Mouse (Mus musculus): ENCODE data around the gene Sumo2. TPM values are rescaled to one million over a fixed set of nuclear protein-coding genes. Genes with fewer than 3 reads are reported as not detected.
A peak's percentile ranks its signal among the peaks of the same experiment; 100 is the strongest.

Sumo2 gene
- total and polyA plus RNA-seq, 3 experiments, result 556 to 653 TPM; not detected in 1

DNA sequence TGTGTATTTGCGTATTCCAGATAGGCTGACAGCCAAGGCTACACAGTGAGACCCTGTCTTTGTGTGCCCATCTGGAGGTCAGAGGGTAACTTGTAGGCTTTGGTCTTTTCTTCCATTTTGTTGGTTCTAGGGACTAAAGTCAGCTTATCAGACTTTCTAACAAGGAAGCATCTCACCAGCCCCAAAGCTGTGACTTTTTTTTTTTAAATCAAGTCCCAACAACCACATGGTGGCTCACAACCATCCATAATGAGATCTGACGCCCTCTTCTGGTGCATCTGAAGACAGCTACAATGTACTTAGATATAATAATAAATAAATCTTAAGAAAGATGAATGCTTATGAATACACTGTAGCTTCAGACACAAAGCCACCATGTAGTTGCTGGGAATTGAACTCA, 2.0 kb upstream of the Sumo2 start:
- peak; percentile 76 for DNase-seq (ENCODE audit: low read depth, low spot score)
- H3K36me3 ChIP-seq (ENCODE audit: control insufficient read depth in 1 of 2, insufficient read depth in 2 of 2, low read length in 2 of 2), result peaks cover 15 to 26% of the 10 kb centered on the region in 2 experiments

DNA sequence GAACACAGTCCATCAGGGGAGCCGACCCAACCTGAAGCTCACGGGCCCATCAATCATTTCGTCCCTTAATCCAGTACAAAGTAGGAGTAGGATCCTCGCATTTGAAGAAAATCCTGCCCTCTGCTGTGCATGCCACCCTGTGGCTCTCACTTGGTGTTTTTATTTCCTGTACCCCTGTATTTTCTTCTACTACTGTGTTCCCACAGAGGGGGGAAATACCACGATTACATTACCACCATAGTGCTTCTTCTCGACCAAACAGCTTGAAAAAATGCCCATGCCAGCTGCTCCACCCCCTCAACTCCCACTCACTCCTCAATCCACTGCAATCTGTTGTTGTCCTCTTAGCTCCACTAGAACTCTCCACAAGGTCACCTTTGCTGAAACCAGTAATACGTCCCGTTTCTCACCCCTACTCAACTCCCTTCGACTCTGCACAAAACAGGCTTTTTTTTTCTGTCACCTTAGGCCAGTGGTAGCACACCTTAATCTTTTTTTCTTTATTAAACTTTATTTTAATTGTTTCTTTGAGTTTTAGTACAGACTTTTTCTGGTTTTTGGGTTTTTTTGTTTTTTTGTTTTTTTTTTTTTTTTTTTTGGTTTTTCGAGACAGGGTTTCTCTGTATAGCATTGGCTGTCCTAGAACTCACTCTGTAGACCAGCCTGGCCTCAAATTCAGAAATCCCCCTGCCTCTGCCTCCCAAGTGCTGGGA, 936 bp upstream of the Sumo2 start:
- Histone ChIP-seq H3K9ac (ENCODE audit: control insufficient read depth, low read depth, low read length, poor library complexity, severe bottlenecking) (peak overlapping the region; percentile 80), H3K4me1 (ENCODE audit: control insufficient read depth in 1 of 2, insufficient read depth in 2 of 2, low read length in 2 of 2) (peaks cover 9 to 27% of the 10 kb centered on the region in 2 experiments), H3K27me3 (ENCODE audit: control insufficient read depth in 1 of 2, insufficient read depth in 2 of 2, low read length in 2 of 2) (peaks cover 0 to under 1% of the 10 kb centered on the region in 2 experiments; a peak in 2 of 4 replicates), H3K36me3 (ENCODE audit: control insufficient read depth in 1 of 2, insufficient read depth in 2 of 2, low read length in 2 of 2) (peaks cover 26 to 37% of the 10 kb centered on the region in 2 experiments), H3K27ac (ENCODE audit: control insufficient read depth, low read depth, low read length) (peak overlapping the region; percentile 92), H3K9me3 (replicated peaks; ENCODE audit: insufficient read depth, low read length) (no peaks in the 10 kb centered on the region), H3K79me2 (ENCODE audit: control insufficient read depth, insufficient read depth, low read length, poor library complexity) (peaks cover 40% of the 10 kb centered on the region), H3K4me3 (ENCODE audit: control insufficient read depth in 1 of 2, insufficient read depth in 1 of 2, low read depth in 2 of 2, low read length in 2 of 2) (peak overlapping the region; percentile 51 to 62)
- TF ChIP-seq BHLHE40 (IDR thresholded peaks at IDR 0.05; ENCODE audit: borderline replicate concordance, low read depth, low read length) (no peak), TBP (IDR thresholded peaks at IDR 0.05; ENCODE audit: low read depth, low read length) (peak; percentile 11; the same call in 1 of the 2 replicates), ZNF384 (IDR thresholded peaks at IDR 0.05; ENCODE audit: low read depth, low read length) (peak; percentile 84), SIN3A (IDR thresholded peaks at IDR 0.05; ENCODE audit: low read length) (no peak), POLR2A (IDR thresholded peaks at IDR 0.05; ENCODE audit: control insufficient read depth in 1 of 2, insufficient read depth in 1 of 2, low read depth in 1 of 2, low read length in 2 of 2, poor library complexity in 1 of 2) (no peak), CTCF (IDR thresholded peaks at IDR 0.05 in 2 of 3, conservative IDR thresholded peaks at IDR 0.05 in 1 of 3; ENCODE audit: control insufficient read depth in 1 of 3, insufficient read depth in 1 of 3, low read depth in 2 of 3, low read length in 3 of 3, poor library complexity in 1 of 3, severe bottlenecking in 1 of 3) (peak in 1 of 3 experiments; percentile 7; a peak in 1 of 6 replicates)
- DNase-seq (ENCODE audit: low read depth, low spot score), result peak; percentile 77

More for the DNA sequence above, 2.0 kb upstream of the Sumo2 start:
- Histone ChIP-seq H3K9me3 (replicated peaks; ENCODE audit: insufficient read depth, low read length) (no peaks in the 10 kb centered on the region), H3K9ac (ENCODE audit: control insufficient read depth, low read depth, low read length, poor library complexity, severe bottlenecking) (no peak overlapping the region), H3K27me3 (ENCODE audit: control insufficient read depth in 1 of 2, insufficient read depth in 2 of 2, low read length in 2 of 2) (peaks cover 0 to 2% of the 10 kb centered on the region in 2 experiments; a peak in 2 of 4 replicates), H3K4me3 (ENCODE audit: control insufficient read depth in 1 of 2, insufficient read depth in 1 of 2, low read depth in 2 of 2, low read length in 2 of 2) (no peak overlapping the region), H3K27ac (ENCODE audit: control insufficient read depth, low read depth, low read length) (no peak overlapping the region), H3K79me2 (ENCODE audit: control insufficient read depth, insufficient read depth, low read length, poor library complexity) (peaks cover 30% of the 10 kb centered on the region), H3K4me1 (ENCODE audit: control insufficient read depth in 1 of 2, insufficient read depth in 2 of 2, low read length in 2 of 2) (peaks cover 9 to 20% of the 10 kb centered on the region in 2 experiments)
- TF ChIP-seq MXI1 (IDR thresholded peaks at IDR 0.05; ENCODE audit: low read depth, low read length), result peak; percentile 78
- TF ChIP-seq MYB (IDR thresholded peaks at IDR 0.05; ENCODE audit: low read depth, low read length), result no peak
- TF ChIP-seq ELF1 (IDR thresholded peaks at IDR 0.05; ENCODE audit: low read depth, low read length), result 0 out of 2 replicates have a peak, but pooled peaks have one; percentile 53
- peak; percentile 44 for TF ChIP-seq RAD21 (IDR thresholded peaks at IDR 0.05; ENCODE audit: low read depth, low read length)
- no peak for TF ChIP-seq NELFE (IDR thresholded peaks at IDR 0.05; ENCODE audit: low read depth, low read length)
- no peak for TF ChIP-seq E2F4 (IDR thresholded peaks at IDR 0.05; ENCODE audit: borderline replicate concordance, low read depth, low read length)
- no peak for TF ChIP-seq USF1 (IDR thresholded peaks at IDR 0.05; ENCODE audit: low read depth, low read length)
- TF ChIP-seq MYC (IDR thresholded peaks at IDR 0.05; ENCODE audit: low read depth, low read length), result peak; percentile 95
- TF ChIP-seq SIN3A (IDR thresholded peaks at IDR 0.05; ENCODE audit: low read length), result peak; percentile 75; the same call in 1 of the 2 replicates
- TF ChIP-seq TCF12 (IDR thresholded peaks at IDR 0.05; ENCODE audit: low read depth, low read length), result 0 out of 2 replicates have a peak, but pooled peaks have one; percentile 39
- peak; percentile 47; the same call in 1 of the 2 replicates for TF ChIP-seq MAX (IDR thresholded peaks at IDR 0.05; ENCODE audit: low read length)
- no peak for TF ChIP-seq POLR2AphosphoS2 (IDR thresholded peaks at IDR 0.05; ENCODE audit: low read length)
- no peak for TF ChIP-seq JUND (IDR thresholded peaks at IDR 0.05; ENCODE audit: low read depth, low read length)
- peak; percentile 47; the same call in 1 of the 2 replicates for TF ChIP-seq GATA1 (IDR thresholded peaks at IDR 0.05; ENCODE audit: low read depth, low read length)
- TF ChIP-seq BHLHE40 (IDR thresholded peaks at IDR 0.05; ENCODE audit: borderline replicate concordance, low read depth, low read length), result no peak
- TF ChIP-seq CHD2 (IDR thresholded peaks at IDR 0.05; ENCODE audit: low read length), result no peak
- no peak for TF ChIP-seq USF2 (IDR thresholded peaks at IDR 0.05; ENCODE audit: borderline replicate concordance in 1 of 2, insufficient read depth in 1 of 2, low read depth in 1 of 2, low read length in 2 of 2)
- TF ChIP-seq ZNF384 (IDR thresholded peaks at IDR 0.05; ENCODE audit: low read depth, low read length), result peak; percentile 96
- no peak for TF ChIP-seq ZKSCAN1 (IDR thresholded peaks at IDR 0.05; ENCODE audit: low read depth, low read length)
- no peak; the same call in 1 of the 2 replicates for TF ChIP-seq ETS1 (IDR thresholded peaks at IDR 0.05; ENCODE audit: low read depth, low read length)
- TF ChIP-seq CHD1 (IDR thresholded peaks at IDR 0.05; ENCODE audit: low read depth, low read length), result no peak
- TF ChIP-seq EP300 (IDR thresholded peaks at IDR 0.05; ENCODE audit: low read depth in 1 of 2, low read length in 2 of 2), result no peak
- TF ChIP-seq POLR2A (IDR thresholded peaks at IDR 0.05; ENCODE audit: control insufficient read depth in 1 of 2, insufficient read depth in 1 of 2, low read depth in 1 of 2, low read length in 2 of 2, poor library complexity in 1 of 2), result no peak
- peak; percentile 7 to 57 (median 20); a peak in 3 of 6 replicates for TF ChIP-seq CTCF (IDR thresholded peaks at IDR 0.05 in 2 of 3, conservative IDR thresholded peaks at IDR 0.05 in 1 of 3; ENCODE audit: control insufficient read depth in 1 of 3, insufficient read depth in 1 of 3, low read depth in 2 of 3, low read length in 3 of 3, poor library complexity in 1 of 3, severe bottlenecking in 1 of 3)
- TF ChIP-seq NRF1 (IDR thresholded peaks at IDR 0.05; ENCODE audit: insufficient read depth, low read depth, low read length, poor library complexity, severe bottlenecking), result no peak
- peak; percentile 61 for TF ChIP-seq ZC3H11A (IDR thresholded peaks at IDR 0.05; ENCODE audit: low read depth, low read length)
- TF ChIP-seq RCOR1 (IDR thresholded peaks at IDR 0.05; ENCODE audit: low read depth, low read length), result peak; percentile 90
- TF ChIP-seq KAT2A (conservative IDR thresholded peaks at IDR 0.05; ENCODE audit: low read depth, low read length), result no peak
- peak; percentile 66 for TF ChIP-seq SMC3 (IDR thresholded peaks at IDR 0.05; ENCODE audit: low read depth, low read length)
- TF ChIP-seq HCFC1 (IDR thresholded peaks at IDR 0.05; ENCODE audit: low read depth, low read length), result peak; percentile 42; the same call in 1 of the 2 replicates
- no peak for TF ChIP-seq UBTF (IDR thresholded peaks at IDR 0.05; ENCODE audit: borderline replicate concordance, insufficient read depth, low read depth, low read length)
- TF ChIP-seq MEF2A (IDR thresholded peaks at IDR 0.05; ENCODE audit: extremely low read depth, insufficient replicate concordance, low read depth, low read length, poor library complexity, severe bottlenecking), result no peak
- TF ChIP-seq TBP (IDR thresholded peaks at IDR 0.05; ENCODE audit: low read depth, low read length), result no peak
- TF ChIP-seq TAL1 (IDR thresholded peaks at IDR 0.05; ENCODE audit: low read length), result no peak

Measured in MEL (cell line).